Mouse (Mus musculus) stomach, embryonic 15.5 days (tissue): ENCODE data around the gene Slc25a27. TPM values are rescaled to one million over a fixed set of nuclear protein-coding genes. Genes with fewer than 3 reads are reported as not detected.

Experiments
- ATAC-seq: fragments of 200-750 bp; cut with Nextera tagmentation; 2 replicates; pipeline ENCODE4 v1.8.0; 2017; ENCODE audit warnings: low read depth, moderate number of reproducible peaks, moderate TSS enrichment; ENCODE audit not compliant: insufficient read depth, low FRiP score
- H3K27ac ChIP-seq: fragments of 300-500 bp; sonication (generic); 2 replicates; pipeline ENCODE4 v1.5.1; 2015; ENCODE audit warnings: mild to moderate bottlenecking, inconsistent platforms
- H3K27me3 ChIP-seq: fragments of 300-500 bp; sonication (generic); replicated peaks from 2 replicates; pipeline ENCODE4 v1.6.1; 2015; ENCODE audit warnings: inconsistent platforms
- H3K36me3 ChIP-seq: fragments of 300-500 bp; sonication (generic); 2 replicates; pipeline ENCODE4 v1.6.1; 2015; ENCODE audit warnings: inconsistent platforms
- H3K4me1 ChIP-seq: fragments of 300-500 bp; sonication (generic); 2 replicates; pipeline ENCODE4 v1.6.1; 2015; ENCODE audit warnings: inconsistent platforms
- H3K4me2 ChIP-seq: fragments of 300-500 bp; sonication (generic); 2 replicates; pipeline ENCODE4 v1.6.1; 2015; ENCODE audit warnings: mild to moderate bottlenecking, inconsistent platforms
- H3K4me3 ChIP-seq: fragments of 300-500 bp; sonication (generic); replicated peaks from 2 replicates; pipeline ENCODE4 v1.5.1; 2015; ENCODE audit warnings: inconsistent platforms
- H3K9ac ChIP-seq: fragments of 300-500 bp; sonication (generic); 2 replicates; pipeline ENCODE4 v1.6.1; 2015; ENCODE audit warnings: inconsistent platforms
- H3K9me3 ChIP-seq: fragments of 300-500 bp; sonication (generic); 2 replicates; pipeline ENCODE4 v1.6.1; 2016; ENCODE audit warnings: inconsistent platforms
- WGBS: fragments of 180-500 bp; shearing (Covaris S2); methylation state at CpG from one replicate; pipeline ENCODE4 v1.1.7; 2015; 5-methylcytosine and 5-hydroxymethylcytosine counted together
- polyA plus RNA-seq: library from polyadenylated mRNA; unstranded; fragments of >200 nt; fragmentation: Nextera tagmentation; extraction: Ambion mirVana; gene quantifications from 2 replicates; pipeline ENCODE4 v1.2.1, GENCODE M21; 2015

Slc25a27 gene
- polyA plus RNA-seq, 1 experiment from 2014 or later: 19.8 TPM

- Histone ChIP-seq H3K4me3 (no peak overlapping the region), H3K27ac (no peak overlapping the region), H3K9me3 (no peaks in the 10 kb centered on the region), H3K36me3 (no peaks in the 10 kb centered on the region), H3K27me3 (no peaks in the 10 kb centered on the region), H3K4me1 (no peaks in the 10 kb centered on the region), H3K4me2 (no peak overlapping the region), H3K9ac (no peak overlapping the region)
- WGBS: 12% methylated on average over 3 of the region's 3 CpGs
- no peak for ATAC-seq
Measured at GRCm38 (mm10) chr17:43606704-43607103, 60.3 kb downstream of the Slc25a27 start.

GRCm38 (mm10) chr17:43598706-43599105 is 68.3 kb downstream of the Slc25a27 start:
- H3K4me2 ChIP-seq: no peak overlapping the region
- no peak overlapping the region for H3K9ac ChIP-seq
- H3K27me3 ChIP-seq: no peaks in the 10 kb centered on the region
- no peaks in the 10 kb centered on the region for H3K4me1 ChIP-seq
- H3K4me3 ChIP-seq: no peak overlapping the region
- H3K36me3 ChIP-seq: no peaks in the 10 kb centered on the region
- no peak for ATAC-seq
- no peaks in the 10 kb centered on the region for H3K9me3 ChIP-seq
- no peak overlapping the region for H3K27ac ChIP-seq
- 49% methylated on average over 4 of the region's 4 CpGs for WGBS

- 100% methylated on average over 2 of the region's 2 CpGs for WGBS
- H3K4me3 ChIP-seq: no peak overlapping the region
- H3K9ac ChIP-seq: no peak overlapping the region
- H3K27ac ChIP-seq: no peak overlapping the region
- no peaks in the 10 kb centered on the region for H3K27me3 ChIP-seq
- H3K4me2 ChIP-seq: no peak overlapping the region
- H3K36me3 ChIP-seq: no peaks in the 10 kb centered on the region
- H3K9me3 ChIP-seq: no peaks in the 10 kb centered on the region
- no peaks in the 10 kb centered on the region for H3K4me1 ChIP-seq
- ATAC-seq: no peak
Measured at GRCm38 (mm10) chr17:43597742-43598141, 69.3 kb downstream of the Slc25a27 start.

- H3K36me3 ChIP-seq: no peaks in the 10 kb centered on the region
- no peaks in the 10 kb centered on the region for H3K4me1 ChIP-seq
- no peaks in the 10 kb centered on the region for H3K27me3 ChIP-seq
- no peak overlapping the region for H3K4me3 ChIP-seq
- WGBS: 74% methylated on average over 21 of the region's 21 CpGs
- no peak for ATAC-seq
- no peak overlapping the region for H3K4me2 ChIP-seq
- H3K9ac ChIP-seq: no peak overlapping the region
- no peaks in the 10 kb centered on the region for H3K9me3 ChIP-seq
- H3K27ac ChIP-seq: no peak overlapping the region
Measured at GRCm38 (mm10) chr17:43592296-43593291, 74.4 kb downstream of the Slc25a27 start.

Other genes with a start within 250 kb of the Slc25a27 start
- gene Mep1a, start 164.4 kb downstream of the Slc25a27 start, polyA plus RNA-seq: 5.6 and 6.9 TPM in 2 replicates
- 0.17 and 0.23 TPM in 2 replicates for gene Ankrd66, start 123.6 kb downstream of the Slc25a27 start, polyA plus RNA-seq
- gene Pla2g7, start 99.1 kb downstream of the Slc25a27 start, polyA plus RNA-seq: 11.3 and 12.0 TPM in 2 replicates
- gene Tdrd6, start 36.9 kb downstream of the Slc25a27 start, polyA plus RNA-seq: 0.04 and 0.14 TPM in 2 replicates
- 24.5 and 24.7 TPM in 2 replicates for gene Cyp39a1, start 211 bp upstream of the Slc25a27 start, polyA plus RNA-seq
- 12.5 and 14.3 TPM in 2 replicates for gene Rcan2, start 134.1 kb upstream of the Slc25a27 start, polyA plus RNA-seq